Mouse (Mus musculus) liver, adult 2 months (tissue): ENCODE measurements at regions not wholly inside any gene's neighbourhood (a gene's known extent, or its start where the extent isn't known, plus 50 kb on each side); places are given as distances from the start of the nearest gene placed in this dataset.

Experiments used
- CTCF ChIP-seq: fragments of 200-500 bp; IDR thresholded peaks from 2 replicates; pipeline ENCODE4 v1.5.1; 2011; ENCODE audit warnings: low read depth, low read length, control low read depth
- POLR2A ChIP-seq: fragments of 200-500 bp; IDR thresholded peaks from 2 replicates; pipeline ENCODE4 v1.6.1; 2011; ENCODE audit warnings: low read length, control low read depth; ENCODE audit not compliant: insufficient read depth; ENCODE audit errors: extremely low read depth

GRCm38 (mm10) chr10:120576886-120577285 is 100.6 kb upstream of the Hmga2 start:
- no peak for TF ChIP-seq POLR2A
- no peak for TF ChIP-seq CTCF
